Mouse (Mus musculus): ENCODE data around the gene Tinagl1. TPM values are rescaled to one million over a fixed set of nuclear protein-coding genes. Genes with fewer than 3 reads are reported as not detected.

Gene Tinagl1
- polyA plus RNA-seq, 1 experiment from 2014 or later, result 8.5 TPM

DNA sequence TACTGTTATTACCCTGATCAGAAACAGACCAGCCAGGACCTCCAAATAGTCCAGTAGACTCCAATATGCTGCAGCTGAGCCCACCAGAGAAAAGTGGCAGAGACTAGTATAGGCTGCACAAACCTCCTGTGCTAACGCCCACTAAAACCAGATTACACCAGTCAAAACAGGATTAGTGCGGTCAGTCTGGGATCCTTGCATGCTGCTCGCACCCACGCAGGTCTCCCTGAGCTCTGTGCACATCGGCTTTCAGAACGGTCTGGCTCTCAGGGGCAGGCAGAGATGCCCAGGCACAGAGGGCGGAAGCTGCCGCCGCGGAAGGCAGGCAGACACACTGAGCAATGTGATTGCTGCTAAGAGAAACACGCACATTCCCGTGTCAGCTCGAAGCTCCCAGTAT is 8.1 kb upstream of the Tinagl1 start:
- Histone ChIP-seq H3K36me3 (replicated peaks; ENCODE audit: control insufficient read depth, insufficient read depth) (no peaks in the 10 kb centered on the region), H3K27me3 (ENCODE audit: control insufficient read depth, insufficient read depth, low read length) (no peaks in the 10 kb centered on the region), H3K4me3 (replicated peaks; ENCODE audit: low read length) (no peak overlapping the region), H3K4me2 (replicated peaks) (no peak overlapping the region), H3K4me1 (replicated peaks; ENCODE audit: control insufficient read depth, insufficient read depth, low read length) (no peaks in the 10 kb centered on the region), H3K9ac (no peak overlapping the region), H3K27ac (no peak overlapping the region), H3K9me3 (ENCODE audit: control insufficient read depth, low read length) (no peaks in the 10 kb centered on the region)
- whole genome bisulfite sequencing, result 81% methylated on average over 13 of the region's 13 CpGs
- DNase-seq (ENCODE audit: low spot score) (no peak), ATAC-seq (ENCODE audit: low FRiP score) (no peak)

- Histone ChIP-seq H3K27me3 (ENCODE audit: control insufficient read depth, insufficient read depth, low read length) (no peaks in the 10 kb centered on the region), H3K36me3 (replicated peaks; ENCODE audit: control insufficient read depth, insufficient read depth) (no peaks in the 10 kb centered on the region), H3K4me2 (replicated peaks) (no peak overlapping the region), H3K27ac (no peak overlapping the region), H3K4me1 (replicated peaks; ENCODE audit: control insufficient read depth, insufficient read depth, low read length) (no peaks in the 10 kb centered on the region), H3K4me3 (replicated peaks; ENCODE audit: low read length) (no peak overlapping the region), H3K9ac (no peak overlapping the region), H3K9me3 (ENCODE audit: control insufficient read depth, low read length) (no peaks in the 10 kb centered on the region)
- no peak for DNase-seq (ENCODE audit: low spot score)
- ATAC-seq (ENCODE audit: low FRiP score), result no peak
- WGBS, result 72% methylated on average over 4 of the region's 4 CpGs
Measured at GRCm38 (mm10) chr4:130181886-130182285, 7.0 kb upstream of the Tinagl1 start.

GRCm38 (mm10) chr4:130180909-130181602 is 6.1 kb upstream of the Tinagl1 start:
- 65% methylated on average over 7 of the region's 7 CpGs for WGBS
- no peaks in the 10 kb centered on the region for H3K4me1 ChIP-seq (replicated peaks; ENCODE audit: control insufficient read depth, insufficient read depth, low read length)
- ATAC-seq (ENCODE audit: low FRiP score) (no peak), DNase-seq (ENCODE audit: low spot score) (no peak)
- no peak overlapping the region for H3K4me3 ChIP-seq (replicated peaks; ENCODE audit: low read length)
- no peaks in the 10 kb centered on the region for H3K9me3 ChIP-seq (ENCODE audit: control insufficient read depth, low read length)
- H3K27ac ChIP-seq, result no peak overlapping the region
- H3K9ac ChIP-seq, result no peak overlapping the region
- H3K27me3 ChIP-seq (ENCODE audit: control insufficient read depth, insufficient read depth, low read length), result 0 out of 2 replicates have a peak, but pooled peaks cover 2% of the 10 kb centered on the region
- H3K4me2 ChIP-seq (replicated peaks), result no peak overlapping the region
- no peaks in the 10 kb centered on the region for H3K36me3 ChIP-seq (replicated peaks; ENCODE audit: control insufficient read depth, insufficient read depth)

- Histone ChIP-seq H3K9me3 (ENCODE audit: control insufficient read depth, low read length) (no peaks in the 10 kb centered on the region), H3K4me3 (replicated peaks; ENCODE audit: low read length) (no peak overlapping the region), H3K4me1 (replicated peaks; ENCODE audit: control insufficient read depth, insufficient read depth, low read length) (peaks cover 5% of the 10 kb centered on the region; the same call in 1 of the 2 replicates), H3K36me3 (replicated peaks; ENCODE audit: control insufficient read depth, insufficient read depth) (no peaks in the 10 kb centered on the region), H3K9ac (no peak overlapping the region), H3K4me2 (replicated peaks) (no peak overlapping the region), H3K27me3 (ENCODE audit: control insufficient read depth, insufficient read depth, low read length) (peaks cover 11% of the 10 kb centered on the region), H3K27ac (no peak overlapping the region)
- ATAC-seq (ENCODE audit: low FRiP score) (no peak), DNase-seq (ENCODE audit: low spot score) (no peak)
- 91% methylated on average over 3 of the region's 3 CpGs for WGBS
Measured at GRCm38 (mm10) chr4:130179876-130180275, 5.0 kb upstream of the Tinagl1 start.

DNA sequence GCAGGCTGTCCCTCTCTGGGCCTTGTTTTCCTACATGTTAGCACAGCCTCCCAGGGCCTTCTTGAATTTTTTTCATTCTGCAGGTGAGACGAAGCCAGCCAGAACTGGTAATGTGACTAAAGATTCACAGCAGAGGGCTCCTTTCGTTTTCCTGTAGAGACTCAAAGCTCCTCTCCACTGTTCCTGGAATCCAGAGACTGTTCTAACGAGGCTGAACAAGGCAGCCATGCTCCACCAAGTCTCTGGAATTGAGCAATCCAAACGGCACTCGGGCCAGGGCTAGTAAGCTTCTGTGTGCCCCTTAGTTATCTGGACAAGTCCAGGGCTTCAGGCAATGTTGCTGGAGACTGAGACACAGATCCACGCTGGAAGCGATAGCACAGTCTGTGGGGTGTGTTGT is 2.6 kb upstream of the Tinagl1 start:
- H3K9ac ChIP-seq, result no peak overlapping the region

DNA sequence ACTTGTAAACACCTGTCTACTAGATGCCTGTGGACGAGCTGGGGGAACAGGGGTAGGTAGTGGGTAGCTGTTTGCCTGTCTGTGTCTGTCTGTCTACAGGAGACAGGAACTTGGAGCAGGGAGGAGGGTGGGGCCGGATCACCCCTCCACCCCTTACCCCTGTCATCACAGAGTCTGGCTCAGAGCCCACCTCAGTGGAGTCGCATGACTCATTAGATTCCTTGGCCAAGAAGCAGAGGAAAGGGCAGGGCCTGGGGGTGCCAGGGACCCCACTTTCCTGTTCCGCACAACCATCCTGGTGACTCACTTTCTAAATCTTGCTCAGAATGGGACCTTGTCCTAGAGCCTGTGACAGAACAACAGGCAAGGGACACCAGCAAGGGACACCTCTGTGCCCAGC is 2.2 kb upstream of the Tinagl1 start:
- WGBS, result 77% methylated on average over 4 of the region's 4 CpGs
- H3K27ac ChIP-seq, result no peak overlapping the region
- no peak for DNase-seq (ENCODE audit: low spot score)
- peaks cover 10% of the 10 kb centered on the region; the same call in 1 of the 2 replicates for H3K4me1 ChIP-seq (replicated peaks; ENCODE audit: control insufficient read depth, insufficient read depth, low read length)
- H3K4me3 ChIP-seq (replicated peaks; ENCODE audit: low read length), result no peak overlapping the region
- H3K9ac ChIP-seq, result no peak overlapping the region
- no peak for ATAC-seq (ENCODE audit: low FRiP score)
- no peaks in the 10 kb centered on the region for H3K9me3 ChIP-seq (ENCODE audit: control insufficient read depth, low read length)
- H3K36me3 ChIP-seq (replicated peaks; ENCODE audit: control insufficient read depth, insufficient read depth), result no peaks in the 10 kb centered on the region
- H3K27me3 ChIP-seq (ENCODE audit: control insufficient read depth, insufficient read depth, low read length), result peaks cover 29% of the 10 kb centered on the region
- no peak overlapping the region for H3K4me2 ChIP-seq (replicated peaks)

More for the DNA sequence above, 2.6 kb upstream of the Tinagl1 start:
- DNase-seq (ENCODE audit: low spot score), result no peak
- WGBS, result 76% methylated on average over 7 of the region's 7 CpGs
- Histone ChIP-seq H3K27me3 (ENCODE audit: control insufficient read depth, insufficient read depth, low read length) (peaks cover 29% of the 10 kb centered on the region), H3K9me3 (ENCODE audit: control insufficient read depth, low read length) (no peaks in the 10 kb centered on the region), H3K4me1 (replicated peaks; ENCODE audit: control insufficient read depth, insufficient read depth, low read length) (peaks cover 10% of the 10 kb centered on the region; the same call in 1 of the 2 replicates), H3K4me3 (replicated peaks; ENCODE audit: low read length) (no peak overlapping the region), H3K27ac (no peak overlapping the region), H3K36me3 (replicated peaks; ENCODE audit: control insufficient read depth, insufficient read depth) (no peaks in the 10 kb centered on the region), H3K4me2 (replicated peaks) (no peak overlapping the region)
- ATAC-seq (ENCODE audit: low FRiP score), result no peak

DNA sequence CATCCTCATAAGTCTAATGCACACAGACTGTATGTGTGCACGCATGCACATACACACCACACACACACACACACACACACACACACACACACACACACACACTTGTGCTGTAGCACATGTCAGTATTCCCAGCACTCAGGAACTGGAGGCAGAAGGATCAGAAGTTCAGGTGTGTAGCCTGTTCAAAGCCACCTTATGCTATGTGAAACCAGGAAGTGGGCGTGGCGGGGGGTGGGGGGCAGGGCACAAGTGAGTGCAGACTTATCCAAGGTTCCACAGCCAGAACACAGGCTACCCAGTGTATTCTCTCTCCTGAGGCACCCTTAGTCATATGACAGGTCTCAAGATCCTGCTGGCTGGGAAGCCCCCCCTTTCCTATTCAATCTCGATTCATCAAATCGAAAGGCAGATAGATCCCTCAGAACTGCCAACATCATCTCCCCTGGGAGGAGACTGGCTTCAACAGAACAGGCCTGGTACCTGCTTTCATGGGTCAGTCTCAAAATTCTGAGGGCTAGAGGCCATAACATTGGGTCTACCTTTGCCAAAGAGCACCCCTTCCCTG is 1.3 kb upstream of the Tinagl1 start:
- Histone ChIP-seq H3K4me1 (replicated peaks; ENCODE audit: control insufficient read depth, insufficient read depth, low read length) (peaks cover 10% of the 10 kb centered on the region; the same call in 1 of the 2 replicates), H3K27ac (no peak overlapping the region), H3K36me3 (replicated peaks; ENCODE audit: control insufficient read depth, insufficient read depth) (no peaks in the 10 kb centered on the region), H3K4me2 (replicated peaks) (no peak overlapping the region), H3K4me3 (replicated peaks; ENCODE audit: low read length) (no peak overlapping the region), H3K9me3 (ENCODE audit: control insufficient read depth, low read length) (no peaks in the 10 kb centered on the region), H3K9ac (no peak overlapping the region), H3K27me3 (ENCODE audit: control insufficient read depth, insufficient read depth, low read length) (peaks cover 29% of the 10 kb centered on the region)
- 75% methylated on average over 5 of the region's 5 CpGs for WGBS
- DNase-seq (ENCODE audit: low spot score), result no peak
- no peak for ATAC-seq (ENCODE audit: low FRiP score)

DNA sequence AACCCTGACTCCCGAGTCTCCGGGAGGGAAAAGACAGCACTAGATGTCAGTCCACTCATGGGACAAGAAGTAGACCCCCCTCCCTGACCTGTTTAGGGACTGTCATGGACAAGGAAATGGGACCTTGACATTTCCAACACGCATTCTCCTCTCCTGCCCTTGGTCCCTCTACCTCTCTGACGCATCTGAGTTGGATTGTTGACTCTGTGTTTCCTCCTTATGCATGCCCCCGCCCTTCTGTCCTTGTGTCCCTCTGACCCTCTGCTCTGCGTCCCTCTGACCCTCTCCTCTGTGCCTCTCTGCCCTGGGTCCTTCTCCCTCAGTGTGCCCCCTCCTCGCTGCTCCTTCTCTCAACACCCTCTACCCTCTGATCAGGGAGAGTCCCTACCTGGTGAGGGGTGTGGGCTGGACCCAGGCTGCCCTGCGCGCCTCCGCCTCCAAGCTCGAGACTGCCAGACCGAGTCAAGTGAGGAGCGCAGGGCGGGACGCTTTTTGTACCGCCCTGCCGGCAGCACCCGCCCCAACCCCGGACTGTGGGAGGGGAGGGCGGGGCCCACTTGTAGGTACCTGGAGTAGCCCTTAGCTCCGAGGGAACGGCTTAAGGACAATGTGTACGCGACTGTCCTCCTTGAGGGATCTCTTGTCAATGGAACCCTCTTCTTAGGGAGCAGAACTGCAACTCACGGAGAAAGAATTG is 439 bp downstream of the Tinagl1 start:
- Histone ChIP-seq H3K4me3 (replicated peaks; ENCODE audit: low read length) (peak overlapping the region; percentile 10), H3K4me1 (replicated peaks; ENCODE audit: control insufficient read depth, insufficient read depth, low read length) (peaks cover 10% of the 10 kb centered on the region; the same call in 1 of the 2 replicates), H3K4me2 (replicated peaks) (peak overlapping the region; percentile 34), H3K9me3 (ENCODE audit: control insufficient read depth, low read length) (no peaks in the 10 kb centered on the region), H3K36me3 (replicated peaks; ENCODE audit: control insufficient read depth, insufficient read depth) (no peaks in the 10 kb centered on the region), H3K27me3 (ENCODE audit: control insufficient read depth, insufficient read depth, low read length) (peaks cover 29% of the 10 kb centered on the region), H3K27ac (no peak overlapping the region), H3K9ac (no peak overlapping the region)
- DNase-seq (ENCODE audit: low spot score) (no peak), ATAC-seq (ENCODE audit: low FRiP score) (no peak)
- WGBS, result 4% methylated on average over 25 of the region's 25 CpGs

- ATAC-seq (ENCODE audit: low FRiP score) (no peak), DNase-seq (ENCODE audit: low spot score) (no peak)
- no peaks in the 10 kb centered on the region for H3K36me3 ChIP-seq (replicated peaks; ENCODE audit: control insufficient read depth, insufficient read depth)
- H3K27ac ChIP-seq, result no peak overlapping the region
- 52% methylated on average over 19 of the region's 19 CpGs for WGBS
- H3K27me3 ChIP-seq (ENCODE audit: control insufficient read depth, insufficient read depth, low read length), result peaks cover 29% of the 10 kb centered on the region
- no peak overlapping the region for H3K4me3 ChIP-seq (replicated peaks; ENCODE audit: low read length)
- no peak overlapping the region for H3K9ac ChIP-seq
- peaks cover 10% of the 10 kb centered on the region; the same call in 1 of the 2 replicates for H3K4me1 ChIP-seq (replicated peaks; ENCODE audit: control insufficient read depth, insufficient read depth, low read length)
- H3K4me2 ChIP-seq (replicated peaks), result no peak overlapping the region; the same call in 1 of the 2 replicates
- no peaks in the 10 kb centered on the region for H3K9me3 ChIP-seq (ENCODE audit: control insufficient read depth, low read length)
Measured at GRCm38 (mm10) chr4:130173911-130174311, 1.0 kb downstream of the Tinagl1 start.
